11 mouse cellular contexts compared by ENCODE assay signal in the genomic region with DNA sequence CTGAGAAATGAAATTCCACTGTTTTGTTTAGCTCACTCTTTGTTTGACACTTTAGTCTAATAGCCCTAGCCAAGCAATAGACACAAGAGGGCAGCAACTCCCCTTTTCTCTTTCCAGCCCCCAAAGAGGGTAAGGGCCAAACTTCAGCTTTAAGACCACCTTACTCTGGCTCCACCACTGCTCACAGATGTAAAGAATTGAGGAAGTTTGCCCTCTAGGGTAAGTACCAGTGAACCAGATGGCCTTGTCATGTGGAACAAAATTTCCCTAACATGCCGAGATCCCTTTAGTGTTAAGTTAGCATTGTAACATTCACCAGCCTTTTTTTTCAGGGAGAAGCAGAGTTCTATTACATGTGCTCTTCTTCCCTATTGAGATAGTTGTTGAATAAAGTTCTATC. TPM values are rescaled to one million over a fixed set of nuclear protein-coding genes. Genes with fewer than 3 reads are reported as not detected.
DNase-seq lines count a peak whose midpoint lies in the region; ATAC-seq and TF ChIP-seq lines count a peak whose summit lies in the region.
"Had no signal": no experiment of that assay in that cellular context is flagged by ENCODE, and none has a peak within 500 bp of the region (broad histone marks: within the 10 kb centered on the region; RNA-seq: fewer than 3 reads in every experiment).

No protein-coding gene starts in this region.

- H3K4me3 ChIP-seq in gastrocnemius, adult 2 months = no peak overlapping the region
- H3K4me3 ChIP-seq in hindbrain, embryonic 11.5 days (ENCODE audit: low read depth, low read length) = no peak overlapping the region
- H3K4me3 ChIP-seq: embryonic facial prominence, embryonic 12.5 days had no signal

- H3K4me2 ChIP-seq in hindbrain, embryonic 11.5 days (replicated peaks; ENCODE audit: low read depth, low read length) = no peak overlapping the region
- H3K4me2 ChIP-seq: embryonic facial prominence, embryonic 12.5 days had no signal

- no peaks in the 10 kb centered on the region for H3K36me3 ChIP-seq in hindbrain, embryonic 11.5 days (ENCODE audit: control insufficient read depth, insufficient read depth, low read length)
- H3K36me3 ChIP-seq: embryonic facial prominence, embryonic 12.5 days had no signal

- peak overlapping the region; percentile 2; the same call in 1 of the 2 replicates for H3K27ac ChIP-seq in gastrocnemius, adult 2 months
- no peak overlapping the region for H3K27ac ChIP-seq in hindbrain, embryonic 11.5 days (ENCODE audit: low read depth, low read length)
- H3K27ac ChIP-seq: embryonic facial prominence, embryonic 12.5 days; liver, embryonic 14.5 days had no signal

- no peak overlapping the region for H3K9ac ChIP-seq in hindbrain, embryonic 11.5 days (ENCODE audit: low read depth, low read length)
- H3K9ac ChIP-seq: embryonic facial prominence, embryonic 12.5 days; liver, embryonic 14.5 days had no signal

- 80% methylated on average over 1 of the region's 1 CpGs for WGBS in hindbrain, embryonic 11.5 days

- no peak for ATAC-seq in hindbrain, embryonic 11.5 days (ENCODE audit: low FRiP score)

- H3K9me3 ChIP-seq in hindbrain, embryonic 11.5 days (ENCODE audit: control insufficient read depth, low read length) = no peaks in the 10 kb centered on the region
- H3K9me3 ChIP-seq: embryonic facial prominence, embryonic 12.5 days had no signal

- TF ChIP-seq CTCF in gastrocnemius, adult 2 months (IDR thresholded peaks at IDR 0.05) = peak; percentile 60

- intact Hi-C loops in gastrocnemius, adult 2 months (cut with DNase I) = loop anchor here (5.0 kb wide), 1 partner anchor 129 kb away; no protein-coding TSS in a partner anchor
- intact Hi-C loops in heart, postnatal 36 days (cut with DNase I) = loop anchor here (1.0 to 10.0 kb wide), 5 partner anchors 47 to 348 kb away; no protein-coding TSS in a partner anchor
- intact Hi-C loops in gastrocnemius, postnatal 14 days (cut with DNase I; ENCODE audit: low total_unique reads) = no loop called here

- no peak for DNase-seq in gastrocnemius, adult 2 months
- no peak for DNase-seq in gastrocnemius, postnatal 25 days
- peak; percentile 5 for DNase-seq in spleen, adult 12 weeks (ENCODE audit: low spot score)
- DNase-seq in spleen, postnatal 4 days (ENCODE audit: low spot score in 2 of 2) = no peak
- DNase-seq in heart, postnatal 36 days = peak; percentile 25 to 31
- peak; percentile 37 for DNase-seq in thymus, postnatal 4 days
- no peak for DNase-seq in hindbrain, embryonic 11.5 days (ENCODE audit: low spot score)
- DNase-seq in gastrocnemius, postnatal 14 days = no peak
- DNase-seq: right cerebral cortex, postnatal 4 days had no signal

- no peaks in the 10 kb centered on the region for H3K4me1 ChIP-seq in hindbrain, embryonic 11.5 days (replicated peaks; ENCODE audit: control insufficient read depth, insufficient read depth, low read length)
- H3K4me1 ChIP-seq: embryonic facial prominence, embryonic 12.5 days had no signal

- no peaks in the 10 kb centered on the region for H3K27me3 ChIP-seq in hindbrain, embryonic 11.5 days (ENCODE audit: control insufficient read depth, insufficient read depth, low read length)
- H3K27me3 ChIP-seq: embryonic facial prominence, embryonic 12.5 days had no signal

RNA-seq across cellular contexts. Expression of a gene that starts 59.0 kb away (rescaled TPM):
- under 1 TPM; 0.17 to 0.28 TPM for total RNA-seq in gastrocnemius, adult 2 months (2021)
- total RNA-seq in gastrocnemius, postnatal 25 days (2021) = under 1 TPM in 1 of 2 experiments, not detected in 1; 0.23 TPM
- under 1 TPM; 0.46 to 0.56 TPM for total RNA-seq in heart, postnatal 36 days (2021)
- polyA plus RNA-seq in hindbrain, embryonic 11.5 days (2014; fragmentation: Nextera tagmentation; extraction: Ambion mirVana) = 0.49 and 0.73 TPM in 2 replicates
- under 1 TPM; 0.16 to 0.18 TPM for total RNA-seq in gastrocnemius, postnatal 14 days (2021)

Comparison
In these comparisons a context has a peak if more than half of its experiments do, and no peak if none do; other contexts are left out.
1. DNase-seq: peak in spleen, adult 12 weeks (single experiment), heart, postnatal 36 days (2 of 2) and thymus, postnatal 4 days (single experiment); none in gastrocnemius, adult 2 months (single experiment), gastrocnemius, postnatal 25 days (single experiment), spleen, postnatal 4 days (0 of 2), hindbrain, embryonic 11.5 days (single experiment) and gastrocnemius, postnatal 14 days (single experiment).